Mouse (Mus musculus): ENCODE results near the gene Bmp10. TPM values are rescaled to one million over a fixed set of nuclear protein-coding genes. Genes with fewer than 3 reads are reported as not detected.

Bmp10 gene
- polyA plus RNA-seq (2016; fragmentation: Nextera tagmentation; extraction: Ambion mirVana), result 0.32 and 0.35 TPM in 2 replicates

- H3K4me2 ChIP-seq, result no peak within 1 kb of the TSS
- peak within 1 kb of the TSS; percentile 27 for H3K4me3 ChIP-seq
- no peak within 1 kb of the TSS for H3K9ac ChIP-seq
These were observed at the start of gene Bmp10 for GRCm38 (mm10) chr6:87428487-87429044. Gene Bmp10, plus strand, starts transcription at chr6:87428994.

GRCm38 (mm10) chr6:87383926-87384691 is 44.7 kb upstream of the Bmp10 start:
- Histone ChIP-seq H3K4me1 (peaks cover 7% of the 10 kb centered on the region; the same call in 1 of the 2 replicates), H3K4me3 (no peak overlapping the region; the same call in 1 of the 2 replicates), H3K27ac (no peak overlapping the region), H3K9me3 (replicated peaks) (no peaks in the 10 kb centered on the region), H3K27me3 (replicated peaks) (peaks cover 61% of the 10 kb centered on the region), H3K4me2 (peak overlapping the region; percentile 41), H3K36me3 (no peaks in the 10 kb centered on the region), H3K9ac (no peak overlapping the region)
- no peak for ATAC-seq
- 12% methylated on average over 24 of the region's 24 CpGs for WGBS (ENCODE audit: insufficient replicate concordance)

More at GRCm38 (mm10) chr6:87428487-87429044, at the start of gene Bmp10:
- Histone ChIP-seq H3K27ac (no peak within 1 kb of the TSS; the same call in 1 of the 2 replicates), H3K4me1 (peaks cover 6% of the 10 kb centered on the region), H3K36me3 (no peaks in the 10 kb centered on the region), H3K9me3 (replicated peaks) (no peaks in the 10 kb centered on the region), H3K27me3 (replicated peaks) (no peaks in the 10 kb centered on the region)
- WGBS (ENCODE audit: insufficient replicate concordance), result 63% methylated on average over 7 of the region's 7 CpGs
- no peak for ATAC-seq

GRCm38 (mm10) chr6:87384761-87385160 is 44.0 kb upstream of the Bmp10 start:
- 43% methylated on average over 5 of the region's 6 CpGs for WGBS (ENCODE audit: insufficient replicate concordance)
- H3K4me3 ChIP-seq, result no peak overlapping the region
- H3K4me1 ChIP-seq, result peaks cover 13% of the 10 kb centered on the region
- H3K36me3 ChIP-seq, result no peaks in the 10 kb centered on the region
- H3K9ac ChIP-seq, result no peak overlapping the region
- H3K27ac ChIP-seq, result no peak overlapping the region
- peaks cover 61% of the 10 kb centered on the region for H3K27me3 ChIP-seq (replicated peaks)
- H3K4me2 ChIP-seq, result no peak overlapping the region
- no peak for ATAC-seq
- no peaks in the 10 kb centered on the region for H3K9me3 ChIP-seq (replicated peaks)

GRCm38 (mm10) chr6:87386203-87386602 is 42.6 kb upstream of the Bmp10 start:
- Histone ChIP-seq H3K9ac (no peak overlapping the region), H3K27me3 (replicated peaks) (peaks cover 48% of the 10 kb centered on the region), H3K4me2 (no peak overlapping the region), H3K4me1 (peaks cover 19% of the 10 kb centered on the region), H3K9me3 (replicated peaks) (no peaks in the 10 kb centered on the region), H3K36me3 (no peaks in the 10 kb centered on the region), H3K4me3 (no peak overlapping the region), H3K27ac (no peak overlapping the region)
- 6% methylated on average over 7 of the region's 7 CpGs for WGBS (ENCODE audit: insufficient replicate concordance)
- ATAC-seq, result no peak

GRCm38 (mm10) chr6:87386681-87387080 is 42.1 kb upstream of the Bmp10 start:
- no peak for ATAC-seq

GRCm38 (mm10) chr6:87388877-87389276 is 39.9 kb upstream of the Bmp10 start, which contains the start of gene Gkn3:
Gene Gkn3, minus strand, starts transcription at chr6:87388935.
- Histone ChIP-seq H3K4me2 (no peak within 1 kb of the TSS), H3K27me3 (replicated peaks) (peaks cover 22% of the 10 kb centered on the region)

More at GRCm38 (mm10) chr6:87386681-87387080, 42.1 kb upstream of the Bmp10 start:
- H3K9ac ChIP-seq, result no peak overlapping the region
- H3K27ac ChIP-seq, result no peak overlapping the region
- peaks cover 19% of the 10 kb centered on the region for H3K4me1 ChIP-seq
- H3K27me3 ChIP-seq (replicated peaks), result peaks cover 44% of the 10 kb centered on the region
- 72% methylated on average over 10 of the region's 10 CpGs for WGBS (ENCODE audit: insufficient replicate concordance)
- no peaks in the 10 kb centered on the region for H3K9me3 ChIP-seq (replicated peaks)
- H3K36me3 ChIP-seq, result no peaks in the 10 kb centered on the region
- H3K4me3 ChIP-seq, result no peak overlapping the region
- no peak overlapping the region for H3K4me2 ChIP-seq

GRCm38 (mm10) chr6:87389455-87389989 is 39.3 kb upstream of the Bmp10 start:
- Histone ChIP-seq H3K4me3 (no peak overlapping the region), H3K27ac (no peak overlapping the region), H3K27me3 (replicated peaks) (peaks cover 15% of the 10 kb centered on the region; the same call in 1 of the 2 replicates), H3K36me3 (no peaks in the 10 kb centered on the region), H3K9ac (no peak overlapping the region), H3K4me1 (peaks cover 27% of the 10 kb centered on the region), H3K9me3 (replicated peaks) (no peaks in the 10 kb centered on the region), H3K4me2 (no peak overlapping the region)
- 26% methylated on average over 5 of the region's 5 CpGs for WGBS (ENCODE audit: insufficient replicate concordance)
- ATAC-seq, result peak; percentile 47; the same call in 1 of the 2 replicates

More at GRCm38 (mm10) chr6:87388877-87389276, 39.9 kb upstream of the Bmp10 start, which contains the start of gene Gkn3:
- peaks cover 25% of the 10 kb centered on the region for H3K4me1 ChIP-seq
- 46% methylated on average over 7 of the region's 7 CpGs for WGBS (ENCODE audit: insufficient replicate concordance)
- no peak within 1 kb of the TSS for H3K27ac ChIP-seq
- no peak within 1 kb of the TSS for H3K9ac ChIP-seq
- no peaks in the 10 kb centered on the region for H3K9me3 ChIP-seq (replicated peaks)
- no peaks in the 10 kb centered on the region for H3K36me3 ChIP-seq
- H3K4me3 ChIP-seq, result no peak within 1 kb of the TSS
- ATAC-seq, result no peak

- no peaks in the 10 kb centered on the region for H3K36me3 ChIP-seq
- peaks cover 25% of the 10 kb centered on the region for H3K4me1 ChIP-seq
- WGBS (ENCODE audit: insufficient replicate concordance), result 32% methylated on average over 8 of the region's 8 CpGs
- no peak overlapping the region for H3K4me3 ChIP-seq
- H3K27ac ChIP-seq, result no peak overlapping the region
- ATAC-seq, result peak; percentile 54; the same call in 1 of the 2 replicates
- H3K9me3 ChIP-seq (replicated peaks), result no peaks in the 10 kb centered on the region
- H3K27me3 ChIP-seq (replicated peaks), result no peaks in the 10 kb centered on the region
- no peak overlapping the region for H3K4me2 ChIP-seq
- H3K9ac ChIP-seq, result no peak overlapping the region
These were observed 35.2 kb upstream of the Bmp10 start for GRCm38 (mm10) chr6:87393466-87394205.

GRCm38 (mm10) chr6:87394783-87395182 is 34.0 kb upstream of the Bmp10 start:
- Histone ChIP-seq H3K36me3 (no peaks in the 10 kb centered on the region), H3K4me3 (no peak overlapping the region), H3K4me1 (peaks cover 19% of the 10 kb centered on the region), H3K4me2 (no peak overlapping the region), H3K9ac (no peak overlapping the region), H3K27me3 (replicated peaks) (no peaks in the 10 kb centered on the region), H3K9me3 (replicated peaks) (no peaks in the 10 kb centered on the region), H3K27ac (no peak overlapping the region)
- ATAC-seq, result no peak
- 69% methylated on average over 9 of the region's 9 CpGs for WGBS (ENCODE audit: insufficient replicate concordance)

- Histone ChIP-seq H3K27me3 (replicated peaks) (no peaks in the 10 kb centered on the region), H3K4me3 (no peak overlapping the region), H3K4me2 (no peak overlapping the region), H3K27ac (no peak overlapping the region), H3K36me3 (no peaks in the 10 kb centered on the region), H3K9ac (no peak overlapping the region), H3K4me1 (peaks cover 21% of the 10 kb centered on the region), H3K9me3 (replicated peaks) (no peaks in the 10 kb centered on the region)
- no peak for ATAC-seq
- 1% methylated on average over 5 of the region's 5 CpGs for WGBS (ENCODE audit: insufficient replicate concordance)
These were observed 29.7 kb upstream of the Bmp10 start for GRCm38 (mm10) chr6:87399137-87399536.

- H3K36me3 ChIP-seq, result no peaks in the 10 kb centered on the region
- H3K4me3 ChIP-seq, result no peak overlapping the region
- H3K27ac ChIP-seq, result peak overlapping the region; percentile 27; the same call in 1 of the 2 replicates
- H3K9ac ChIP-seq, result no peak overlapping the region
- ATAC-seq, result no peak
- peaks cover 21% of the 10 kb centered on the region for H3K4me1 ChIP-seq
- WGBS (ENCODE audit: insufficient replicate concordance), result 22% methylated on average over 4 of the region's 4 CpGs
- no peaks in the 10 kb centered on the region for H3K27me3 ChIP-seq (replicated peaks)
- H3K4me2 ChIP-seq, result no peak overlapping the region
- no peaks in the 10 kb centered on the region for H3K9me3 ChIP-seq (replicated peaks)
These were observed 28.8 kb upstream of the Bmp10 start for GRCm38 (mm10) chr6:87399886-87400566.
